Mouse (Mus musculus): ENCODE results near the gene Stk24. TPM values are rescaled to one million over a fixed set of nuclear protein-coding genes. Genes with fewer than 3 reads are reported as not detected.

Gene Stk24
- polyA plus RNA-seq, 1 experiment from 2014 or later = 47.9 TPM

DNA sequence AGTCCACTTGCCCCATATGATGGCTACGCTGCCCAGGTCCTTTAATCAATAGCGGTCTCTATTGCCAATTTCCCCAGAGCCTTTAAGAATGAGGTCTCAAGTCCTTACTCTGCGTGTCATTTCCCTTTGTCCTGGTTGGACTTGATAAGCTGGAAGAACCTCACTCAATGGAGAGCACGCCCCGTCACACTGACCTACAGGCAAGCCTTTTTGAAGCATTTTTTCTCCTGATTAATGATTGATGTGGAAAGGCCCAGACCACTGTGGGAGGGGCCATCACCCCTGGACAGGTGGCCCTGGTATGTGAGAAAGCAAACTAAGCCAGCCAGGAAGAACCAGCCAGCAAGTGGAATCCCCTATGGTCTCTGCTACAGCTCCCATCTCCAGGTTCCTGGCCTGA lies 81.3 kb downstream of the Stk24 start:
- H3K36me3 ChIP-seq (replicated peaks; ENCODE audit: control insufficient read depth, insufficient read depth, low read depth, low read length) = peaks cover 3% of the 10 kb centered on the region; the same call in 1 of the 2 replicates

DNA sequence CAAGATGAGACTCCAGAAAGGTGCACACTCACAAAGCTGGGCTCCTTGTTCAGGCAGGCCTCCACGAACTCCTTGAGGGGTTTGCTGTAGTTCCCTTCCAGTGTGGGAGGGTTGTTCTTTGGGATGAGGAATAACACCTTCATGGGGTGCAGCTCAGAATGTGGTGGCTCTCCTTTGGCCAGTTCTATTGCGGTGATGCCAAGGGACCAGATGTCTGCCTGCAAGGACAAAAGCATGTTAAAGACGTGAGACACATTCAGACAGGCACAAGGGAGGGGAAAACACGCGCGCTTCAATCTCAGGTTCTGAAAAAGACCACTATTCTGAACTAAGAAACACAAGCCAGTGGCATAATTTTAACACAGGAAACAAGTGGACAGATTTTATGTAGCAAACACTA lies 82.7 kb downstream of the Stk24 start:
- peaks cover 3% of the 10 kb centered on the region; the same call in 1 of the 2 replicates for H3K36me3 ChIP-seq (replicated peaks; ENCODE audit: control insufficient read depth, insufficient read depth, low read depth, low read length)
- H3K4me2 ChIP-seq (ENCODE audit: low read depth, low read length) = no peak overlapping the region
- H3K27ac ChIP-seq (replicated peaks; ENCODE audit: low read depth, low read length) = no peak overlapping the region
- H3K9me3 ChIP-seq (replicated peaks; ENCODE audit: control insufficient read depth, low read length) = no peaks in the 10 kb centered on the region
- no peaks in the 10 kb centered on the region for H3K27me3 ChIP-seq (ENCODE audit: control insufficient read depth, insufficient read depth, low read length)
- DNase-seq (ENCODE audit: low spot score) (no peak), ATAC-seq (replicated peaks; ENCODE audit: insufficient number of reproducible peaks, low FRiP score, low TSS enrichment, low read depth) (no peak)
- WGBS = 96% methylated on average over 6 of the region's 6 CpGs
- no peak overlapping the region for H3K9ac ChIP-seq (replicated peaks; ENCODE audit: low read length)
- no peaks in the 10 kb centered on the region for H3K4me1 ChIP-seq (ENCODE audit: control insufficient read depth, insufficient read depth, low read length)
- no peak overlapping the region for H3K4me3 ChIP-seq (ENCODE audit: low read depth, low read length)

More for the DNA sequence above, 81.3 kb downstream of the Stk24 start:
- Histone ChIP-seq H3K4me1 (ENCODE audit: control insufficient read depth, insufficient read depth, low read length) (no peaks in the 10 kb centered on the region), H3K27me3 (ENCODE audit: control insufficient read depth, insufficient read depth, low read length) (no peaks in the 10 kb centered on the region), H3K9me3 (replicated peaks; ENCODE audit: control insufficient read depth, low read length) (no peaks in the 10 kb centered on the region), H3K27ac (replicated peaks; ENCODE audit: low read depth, low read length) (no peak overlapping the region), H3K4me3 (ENCODE audit: low read depth, low read length) (no peak overlapping the region), H3K4me2 (ENCODE audit: low read depth, low read length) (no peak overlapping the region), H3K9ac (replicated peaks; ENCODE audit: low read length) (no peak overlapping the region)
- 90% methylated on average over 5 of the region's 5 CpGs for WGBS
- no peak for ATAC-seq (replicated peaks; ENCODE audit: insufficient number of reproducible peaks, low FRiP score, low TSS enrichment, low read depth)
- DNase-seq (ENCODE audit: low spot score) = no peak

DNA sequence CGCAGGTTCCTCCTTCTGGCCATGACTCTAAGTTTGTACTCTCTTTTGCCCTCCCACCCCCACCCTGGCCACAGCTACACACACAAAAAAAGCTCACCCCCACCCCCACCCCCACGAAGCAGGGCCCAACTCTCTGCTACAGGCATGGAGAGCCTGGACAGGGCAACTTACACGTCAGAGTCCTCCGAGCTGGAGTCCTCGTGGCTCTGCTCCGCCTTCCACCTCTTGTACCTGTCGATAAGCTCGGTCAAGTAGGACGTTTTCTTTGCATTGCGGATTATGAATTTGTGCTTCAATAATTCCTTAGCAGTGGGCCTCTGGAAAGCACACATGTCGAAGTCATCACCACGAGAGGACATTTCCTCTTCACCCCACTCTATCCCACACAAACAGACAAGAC lies 85.3 kb downstream of the Stk24 start:
- Histone ChIP-seq H3K27ac (replicated peaks; ENCODE audit: low read depth, low read length) (no peak overlapping the region), H3K27me3 (ENCODE audit: control insufficient read depth, insufficient read depth, low read length) (no peaks in the 10 kb centered on the region), H3K4me3 (ENCODE audit: low read depth, low read length) (no peak overlapping the region), H3K4me1 (ENCODE audit: control insufficient read depth, insufficient read depth, low read length) (no peaks in the 10 kb centered on the region), H3K9ac (replicated peaks; ENCODE audit: low read length) (no peak overlapping the region), H3K9me3 (replicated peaks; ENCODE audit: control insufficient read depth, low read length) (no peaks in the 10 kb centered on the region), H3K4me2 (ENCODE audit: low read depth, low read length) (no peak overlapping the region), H3K36me3 (replicated peaks; ENCODE audit: control insufficient read depth, insufficient read depth, low read depth, low read length) (peaks cover 7% of the 10 kb centered on the region; the same call in 1 of the 2 replicates)
- 93% methylated on average over 12 of the region's 12 CpGs for WGBS
- DNase-seq (ENCODE audit: low spot score) (no peak), ATAC-seq (replicated peaks; ENCODE audit: insufficient number of reproducible peaks, low FRiP score, low TSS enrichment, low read depth) (no peak)

- 86% methylated on average over 3 of the region's 3 CpGs for WGBS
- H3K27ac ChIP-seq (replicated peaks; ENCODE audit: low read depth, low read length) = no peak overlapping the region
- peaks cover 7% of the 10 kb centered on the region for H3K36me3 ChIP-seq (replicated peaks; ENCODE audit: control insufficient read depth, insufficient read depth, low read depth, low read length)
- no peaks in the 10 kb centered on the region for H3K4me1 ChIP-seq (ENCODE audit: control insufficient read depth, insufficient read depth, low read length)
- H3K9me3 ChIP-seq (replicated peaks; ENCODE audit: control insufficient read depth, low read length) = no peaks in the 10 kb centered on the region
- no peaks in the 10 kb centered on the region for H3K27me3 ChIP-seq (ENCODE audit: control insufficient read depth, insufficient read depth, low read length)
- ATAC-seq (replicated peaks; ENCODE audit: insufficient number of reproducible peaks, low FRiP score, low TSS enrichment, low read depth) (no peak), DNase-seq (ENCODE audit: low spot score) (no peak)
- no peak overlapping the region for H3K4me2 ChIP-seq (ENCODE audit: low read depth, low read length)
- no peak overlapping the region for H3K9ac ChIP-seq (replicated peaks; ENCODE audit: low read length)
- no peak overlapping the region for H3K4me3 ChIP-seq (ENCODE audit: low read depth, low read length)
These were observed 87.4 kb downstream of the Stk24 start for GRCm38 (mm10) chr14:121292391-121292790.

DNA sequence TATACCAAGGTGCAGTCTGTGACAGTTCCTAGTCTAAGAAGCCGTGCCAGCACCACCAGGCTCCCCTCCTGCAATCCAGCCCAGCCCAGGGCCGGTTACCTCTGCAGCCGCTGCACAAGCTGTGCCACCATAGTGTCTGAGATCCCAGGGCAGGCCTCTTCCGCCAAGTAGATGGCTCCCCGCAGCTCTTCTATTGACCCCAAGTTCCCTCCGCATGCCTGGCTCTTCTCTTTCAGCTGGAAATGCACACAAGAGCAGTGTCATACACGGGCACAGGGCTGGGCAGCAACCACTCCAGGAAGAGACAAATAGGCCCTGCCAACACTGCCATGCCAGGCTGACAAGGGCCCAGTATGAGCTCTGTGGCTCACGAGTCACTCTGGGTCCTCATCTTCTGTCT lies 87.9 kb downstream of the Stk24 start:
- 84% methylated on average over 8 of the region's 8 CpGs for WGBS
- Histone ChIP-seq H3K4me3 (ENCODE audit: low read depth, low read length) (no peak overlapping the region), H3K27me3 (ENCODE audit: control insufficient read depth, insufficient read depth, low read length) (no peaks in the 10 kb centered on the region), H3K27ac (replicated peaks; ENCODE audit: low read depth, low read length) (no peak overlapping the region), H3K4me1 (ENCODE audit: control insufficient read depth, insufficient read depth, low read length) (no peaks in the 10 kb centered on the region), H3K9ac (replicated peaks; ENCODE audit: low read length) (no peak overlapping the region), H3K4me2 (ENCODE audit: low read depth, low read length) (no peak overlapping the region), H3K36me3 (replicated peaks; ENCODE audit: control insufficient read depth, insufficient read depth, low read depth, low read length) (peaks cover 4% of the 10 kb centered on the region), H3K9me3 (replicated peaks; ENCODE audit: control insufficient read depth, low read length) (no peaks in the 10 kb centered on the region)
- no peak for ATAC-seq (replicated peaks; ENCODE audit: insufficient number of reproducible peaks, low FRiP score, low TSS enrichment, low read depth)
- no peak for DNase-seq (ENCODE audit: low spot score)

- Histone ChIP-seq H3K27ac (replicated peaks; ENCODE audit: low read depth, low read length) (no peak overlapping the region), H3K4me1 (ENCODE audit: control insufficient read depth, insufficient read depth, low read length) (no peaks in the 10 kb centered on the region), H3K9me3 (replicated peaks; ENCODE audit: control insufficient read depth, low read length) (no peaks in the 10 kb centered on the region), H3K4me2 (ENCODE audit: low read depth, low read length) (no peak overlapping the region), H3K9ac (replicated peaks; ENCODE audit: low read length) (no peak overlapping the region), H3K27me3 (ENCODE audit: control insufficient read depth, insufficient read depth, low read length) (no peaks in the 10 kb centered on the region), H3K36me3 (replicated peaks; ENCODE audit: control insufficient read depth, insufficient read depth, low read depth, low read length) (no peaks in the 10 kb centered on the region; the same call in 1 of the 2 replicates), H3K4me3 (ENCODE audit: low read depth, low read length) (no peak overlapping the region)
- WGBS = 93% methylated on average over 14 of the region's 14 CpGs
- peak; percentile 32 for DNase-seq (ENCODE audit: low spot score)
- no peak for ATAC-seq (replicated peaks; ENCODE audit: insufficient number of reproducible peaks, low FRiP score, low TSS enrichment, low read depth)
These were observed 94.3 kb downstream of the Stk24 start for GRCm38 (mm10) chr14:121285379-121286120.

DNA sequence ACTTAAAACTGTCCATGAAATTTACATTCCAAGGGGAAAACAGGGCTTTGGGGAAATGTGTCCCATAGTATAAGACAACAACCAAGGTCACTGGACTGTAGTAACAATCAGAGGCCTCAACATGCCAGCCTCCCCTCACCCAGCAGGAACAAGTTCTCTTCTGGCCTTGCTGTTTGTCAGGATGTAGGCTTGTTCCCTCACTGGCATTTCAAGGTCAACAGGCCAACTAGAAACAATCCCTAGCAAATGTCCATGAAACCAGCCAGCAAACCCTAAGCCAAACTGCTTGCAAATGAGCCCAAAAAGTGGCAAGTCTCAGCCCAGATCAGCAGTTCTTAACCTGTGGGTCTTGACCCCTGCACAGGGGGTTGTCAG lies 98.5 kb downstream of the Stk24 start:
- H3K27ac ChIP-seq (replicated peaks; ENCODE audit: low read depth, low read length) = no peak overlapping the region
- no peak overlapping the region for H3K4me2 ChIP-seq (ENCODE audit: low read depth, low read length)
- no peaks in the 10 kb centered on the region for H3K9me3 ChIP-seq (replicated peaks; ENCODE audit: control insufficient read depth, low read length)
- ATAC-seq (replicated peaks; ENCODE audit: insufficient number of reproducible peaks, low FRiP score, low TSS enrichment, low read depth) = no peak
- no peak overlapping the region for H3K4me3 ChIP-seq (ENCODE audit: low read depth, low read length)
- no peak overlapping the region for H3K9ac ChIP-seq (replicated peaks; ENCODE audit: low read length)
- no peaks in the 10 kb centered on the region; the same call in none of the 2 replicates for H3K36me3 ChIP-seq (replicated peaks; ENCODE audit: control insufficient read depth, insufficient read depth, low read depth, low read length)
- no peak for DNase-seq (ENCODE audit: low spot score)
- no peaks in the 10 kb centered on the region for H3K4me1 ChIP-seq (ENCODE audit: control insufficient read depth, insufficient read depth, low read length)
- no peaks in the 10 kb centered on the region for H3K27me3 ChIP-seq (ENCODE audit: control insufficient read depth, insufficient read depth, low read length)

GRCm38 (mm10) chr14:121280601-121281335 lies 99.0 kb downstream of the Stk24 start:
- Histone ChIP-seq H3K27ac (replicated peaks; ENCODE audit: low read depth, low read length) (no peak overlapping the region), H3K9ac (replicated peaks; ENCODE audit: low read length) (no peak overlapping the region), H3K27me3 (ENCODE audit: control insufficient read depth, insufficient read depth, low read length) (no peaks in the 10 kb centered on the region), H3K36me3 (replicated peaks; ENCODE audit: control insufficient read depth, insufficient read depth, low read depth, low read length) (no peaks in the 10 kb centered on the region; the same call in 1 of the 2 replicates), H3K9me3 (replicated peaks; ENCODE audit: control insufficient read depth, low read length) (no peaks in the 10 kb centered on the region), H3K4me1 (ENCODE audit: control insufficient read depth, insufficient read depth, low read length) (no peaks in the 10 kb centered on the region), H3K4me3 (ENCODE audit: low read depth, low read length) (no peak overlapping the region), H3K4me2 (ENCODE audit: low read depth, low read length) (no peak overlapping the region)
- DNase-seq (ENCODE audit: low spot score) (no peak), ATAC-seq (replicated peaks; ENCODE audit: insufficient number of reproducible peaks, low FRiP score, low TSS enrichment, low read depth) (no peak)
- WGBS = 89% methylated on average over 16 of the region's 16 CpGs

Measured in embryonic facial prominence, embryonic 11.5 days (tissue).